Mouse (Mus musculus): ENCODE data around the gene Lrba. TPM values are rescaled to one million over a fixed set of nuclear protein-coding genes. Genes with fewer than 3 reads are reported as not detected.

Gene Lrba
- polyA plus RNA-seq, 1 experiment from 2014 or later, result 6.7 TPM

GRCm38 (mm10) chr3:86768969-86769368 lies 544.5 kb downstream of the Lrba start:
- H3K27ac ChIP-seq, result no peak overlapping the region
- no peak overlapping the region for H3K4me3 ChIP-seq (ENCODE audit: inconsistent target)
- H3K79me2 ChIP-seq (ENCODE audit: inconsistent target), result no peaks in the 10 kb centered on the region
- WGBS (ENCODE audit: missing documents), result 94% methylated on average over 6 of the region's 6 CpGs
- no peaks in the 10 kb centered on the region for H3K36me3 ChIP-seq (ENCODE audit: inconsistent target)

GRCm38 (mm10) chr3:86774566-86775443 lies 550.3 kb downstream of the Lrba start:
- H3K4me3 ChIP-seq (ENCODE audit: inconsistent target), result no peak overlapping the region
- H3K36me3 ChIP-seq (ENCODE audit: inconsistent target), result no peaks in the 10 kb centered on the region
- no peak overlapping the region for H3K27ac ChIP-seq
- WGBS (ENCODE audit: missing documents), result 44% methylated on average over 14 of the region's 14 CpGs
- no peaks in the 10 kb centered on the region for H3K79me2 ChIP-seq (ENCODE audit: inconsistent target)

- 82% methylated on average over 6 of the region's 6 CpGs for WGBS (ENCODE audit: missing documents)
- no peaks in the 10 kb centered on the region for H3K36me3 ChIP-seq (ENCODE audit: inconsistent target)
These were observed 551.0 kb downstream of the Lrba start for GRCm38 (mm10) chr3:86775444-86775828.

GRCm38 (mm10) chr3:86779704-86780103 lies 555.2 kb downstream of the Lrba start:
- Histone ChIP-seq H3K36me3 (ENCODE audit: inconsistent target) (no peaks in the 10 kb centered on the region), H3K79me2 (ENCODE audit: inconsistent target) (no peaks in the 10 kb centered on the region), H3K4me3 (ENCODE audit: inconsistent target) (no peak overlapping the region), H3K27ac (no peak overlapping the region)
- WGBS (ENCODE audit: missing documents), result 80% methylated on average over 4 of the region's 4 CpGs

More at GRCm38 (mm10) chr3:86775444-86775828, 551.0 kb downstream of the Lrba start:
- H3K4me3 ChIP-seq (ENCODE audit: inconsistent target), result no peak overlapping the region
- no peak overlapping the region for H3K27ac ChIP-seq
- no peaks in the 10 kb centered on the region for H3K79me2 ChIP-seq (ENCODE audit: inconsistent target)

GRCm38 (mm10) chr3:86784051-86784450 lies 559.6 kb downstream of the Lrba start:
- Histone ChIP-seq H3K27ac (no peak overlapping the region), H3K36me3 (ENCODE audit: inconsistent target) (no peaks in the 10 kb centered on the region)
- WGBS (ENCODE audit: missing documents), result 95% methylated on average over 3 of the region's 3 CpGs

GRCm38 (mm10) chr3:86784930-86785329 lies 560.5 kb downstream of the Lrba start:
- no peak overlapping the region for H3K4me3 ChIP-seq (ENCODE audit: inconsistent target)
- no peaks in the 10 kb centered on the region for H3K79me2 ChIP-seq (ENCODE audit: inconsistent target)
- no peak overlapping the region for H3K27ac ChIP-seq
- 92% methylated on average over 10 of the region's 11 CpGs for WGBS (ENCODE audit: missing documents)
- H3K36me3 ChIP-seq (ENCODE audit: inconsistent target), result no peaks in the 10 kb centered on the region

More at GRCm38 (mm10) chr3:86784051-86784450, 559.6 kb downstream of the Lrba start:
- no peaks in the 10 kb centered on the region for H3K79me2 ChIP-seq (ENCODE audit: inconsistent target)
- no peak overlapping the region for H3K4me3 ChIP-seq (ENCODE audit: inconsistent target)

GRCm38 (mm10) chr3:86786280-86786679 lies 561.8 kb downstream of the Lrba start:
- Histone ChIP-seq H3K4me3 (ENCODE audit: inconsistent target) (no peak overlapping the region), H3K27ac (no peak overlapping the region)

GRCm38 (mm10) chr3:86786845-86787351 lies 562.4 kb downstream of the Lrba start:
- no peak overlapping the region for H3K4me3 ChIP-seq (ENCODE audit: inconsistent target)
- H3K36me3 ChIP-seq (ENCODE audit: inconsistent target), result no peaks in the 10 kb centered on the region
- H3K79me2 ChIP-seq (ENCODE audit: inconsistent target), result no peaks in the 10 kb centered on the region
- 94% methylated on average over 11 of the region's 11 CpGs for WGBS (ENCODE audit: missing documents)
- H3K27ac ChIP-seq, result no peak overlapping the region

More at GRCm38 (mm10) chr3:86786280-86786679, 561.8 kb downstream of the Lrba start:
- no peaks in the 10 kb centered on the region for H3K36me3 ChIP-seq (ENCODE audit: inconsistent target)
- 90% methylated on average over 12 of the region's 12 CpGs for WGBS (ENCODE audit: missing documents)
- H3K79me2 ChIP-seq (ENCODE audit: inconsistent target), result no peaks in the 10 kb centered on the region

GRCm38 (mm10) chr3:86787423-86788123 lies 563.1 kb downstream of the Lrba start:
- Histone ChIP-seq H3K36me3 (ENCODE audit: inconsistent target) (no peaks in the 10 kb centered on the region), H3K79me2 (ENCODE audit: inconsistent target) (no peaks in the 10 kb centered on the region), H3K27ac (no peak overlapping the region), H3K4me3 (ENCODE audit: inconsistent target) (no peak overlapping the region)
- 96% methylated on average over 10 of the region's 10 CpGs for WGBS (ENCODE audit: missing documents)

- Histone ChIP-seq H3K27ac (no peak overlapping the region), H3K4me3 (ENCODE audit: inconsistent target) (no peak overlapping the region), H3K79me2 (ENCODE audit: inconsistent target) (no peaks in the 10 kb centered on the region), H3K36me3 (ENCODE audit: inconsistent target) (no peaks in the 10 kb centered on the region)
- WGBS (ENCODE audit: missing documents), result 50% methylated on average over 6 of the region's 6 CpGs
These were observed 564.2 kb downstream of the Lrba start for GRCm38 (mm10) chr3:86788711-86789110.

- no peak overlapping the region for H3K27ac ChIP-seq
- H3K4me3 ChIP-seq (ENCODE audit: inconsistent target), result no peak overlapping the region
- H3K79me2 ChIP-seq (ENCODE audit: inconsistent target), result no peaks in the 10 kb centered on the region
- H3K36me3 ChIP-seq (ENCODE audit: inconsistent target), result no peaks in the 10 kb centered on the region
- 90% methylated on average over 5 of the region's 5 CpGs for WGBS (ENCODE audit: missing documents)
These were observed 565.3 kb downstream of the Lrba start for GRCm38 (mm10) chr3:86789752-86790151.

GRCm38 (mm10) chr3:86793264-86793663 lies 568.8 kb downstream of the Lrba start:
- Histone ChIP-seq H3K36me3 (ENCODE audit: inconsistent target) (no peaks in the 10 kb centered on the region), H3K79me2 (ENCODE audit: inconsistent target) (no peaks in the 10 kb centered on the region), H3K4me3 (ENCODE audit: inconsistent target) (no peak overlapping the region), H3K27ac (no peak overlapping the region)
- 52% methylated on average over 4 of the region's 4 CpGs for whole genome bisulfite sequencing (ENCODE audit: missing documents)

GRCm38 (mm10) chr3:86793720-86794191 lies 569.3 kb downstream of the Lrba start:
- Histone ChIP-seq H3K4me3 (ENCODE audit: inconsistent target) (no peak overlapping the region), H3K79me2 (ENCODE audit: inconsistent target) (no peaks in the 10 kb centered on the region), H3K36me3 (ENCODE audit: inconsistent target) (no peaks in the 10 kb centered on the region), H3K27ac (no peak overlapping the region)
- 79% methylated on average over 1 of the region's 1 CpGs for WGBS (ENCODE audit: missing documents)

- 62% methylated on average over 6 of the region's 6 CpGs for WGBS (ENCODE audit: missing documents)
- Histone ChIP-seq H3K27ac (no peak overlapping the region), H3K36me3 (ENCODE audit: inconsistent target) (no peaks in the 10 kb centered on the region), H3K79me2 (ENCODE audit: inconsistent target) (no peaks in the 10 kb centered on the region), H3K4me3 (ENCODE audit: inconsistent target) (no peak overlapping the region)
These were observed 572.2 kb downstream of the Lrba start for GRCm38 (mm10) chr3:86796716-86797115.

Data from macrophage (primary cell).